ENCODE assay signal across 7 mouse cellular contexts in the genomic region with DNA sequence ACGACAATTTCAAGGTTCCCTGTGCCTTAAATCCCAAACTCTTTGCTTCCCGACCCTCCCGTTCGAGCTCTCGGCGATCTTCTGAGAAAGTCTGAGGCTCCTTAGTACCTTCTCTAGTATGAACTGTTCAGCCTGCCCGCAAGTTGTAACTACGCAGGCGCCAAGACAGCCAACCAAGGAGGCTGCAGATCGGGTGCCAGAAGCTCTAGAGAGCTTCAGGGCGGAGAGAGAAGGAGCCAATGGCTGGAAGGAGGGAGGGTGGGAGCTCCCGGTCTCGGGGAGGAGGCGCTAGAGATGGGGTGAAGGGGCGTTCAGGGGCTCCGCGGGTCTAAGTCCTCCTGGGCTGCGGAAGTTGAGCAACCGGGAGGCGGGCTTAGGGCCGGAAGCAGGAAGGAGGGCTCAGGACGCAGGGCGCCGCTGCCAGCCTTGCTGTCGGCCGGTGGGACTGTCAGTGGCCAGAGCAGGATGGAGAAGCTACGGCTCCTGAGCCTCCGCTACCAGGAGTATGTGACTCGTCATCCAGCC. TPM values are rescaled to one million over a fixed set of nuclear protein-coding genes. Genes with fewer than 3 reads are reported as not detected.
DNase-seq lines count a peak whose midpoint lies in the region; ATAC-seq lines count a peak whose summit lies in the region.

No protein-coding gene starts in this region.

- peak overlapping the region; percentile 71 for H3K4me3 ChIP-seq in embryonic facial prominence, embryonic 12.5 days
- H3K4me3 ChIP-seq in limb, embryonic 11.5 days (ENCODE audit: low read depth, low read length) = peak overlapping the region; percentile 53
- peak overlapping the region; percentile 72 for H3K4me3 ChIP-seq in midbrain, embryonic 14.5 days (replicated peaks; ENCODE audit: low read depth, low read length)

- H3K4me1 ChIP-seq in embryonic facial prominence, embryonic 12.5 days = peaks cover 35% of the 10 kb centered on the region
- peaks cover 26% of the 10 kb centered on the region for H3K4me1 ChIP-seq in limb, embryonic 11.5 days (ENCODE audit: control insufficient read depth, insufficient read depth, low read length)
- H3K4me1 ChIP-seq in midbrain, embryonic 14.5 days (ENCODE audit: control insufficient read depth, insufficient read depth, low read length) = peaks cover 42% of the 10 kb centered on the region

- H3K27me3 ChIP-seq in embryonic facial prominence, embryonic 12.5 days = peaks cover 21% of the 10 kb centered on the region
- 0 out of 2 replicates have a peak, but pooled peaks cover 3% of the 10 kb centered on the region for H3K27me3 ChIP-seq in limb, embryonic 11.5 days (ENCODE audit: control insufficient read depth, insufficient read depth, low read length)
- H3K27me3 ChIP-seq in midbrain, embryonic 14.5 days (ENCODE audit: control insufficient read depth, insufficient read depth, low read length) = peaks cover 7% of the 10 kb centered on the region; the same call in 1 of the 2 replicates

- no peaks in the 10 kb centered on the region for H3K9me3 ChIP-seq in embryonic facial prominence, embryonic 12.5 days
- no peaks in the 10 kb centered on the region for H3K9me3 ChIP-seq in limb, embryonic 11.5 days (ENCODE audit: control insufficient read depth, low read length)
- H3K9me3 ChIP-seq in midbrain, embryonic 14.5 days (ENCODE audit: control insufficient read depth, low read length) = no peaks in the 10 kb centered on the region

- WGBS in embryonic facial prominence, embryonic 12.5 days = under 1% methylated on average over 29 of the region's 29 CpGs
- 1% methylated on average over 29 of the region's 29 CpGs for WGBS in limb, embryonic 11.5 days
- WGBS in midbrain, embryonic 14.5 days = under 1% methylated on average over 29 of the region's 29 CpGs

- peak overlapping the region; percentile 73 for H3K9ac ChIP-seq in embryonic facial prominence, embryonic 12.5 days
- peak overlapping the region; percentile 49 for H3K9ac ChIP-seq in limb, embryonic 11.5 days (ENCODE audit: low read length)
- peak overlapping the region; percentile 68 for H3K9ac ChIP-seq in midbrain, embryonic 14.5 days (replicated peaks; ENCODE audit: low read length)

- H3K36me3 ChIP-seq in embryonic facial prominence, embryonic 12.5 days = peaks cover 26% of the 10 kb centered on the region
- H3K36me3 ChIP-seq in limb, embryonic 11.5 days (ENCODE audit: control insufficient read depth, insufficient read depth, low read length) = no peaks in the 10 kb centered on the region
- H3K36me3 ChIP-seq in midbrain, embryonic 14.5 days (ENCODE audit: control insufficient read depth, insufficient read depth, low read length) = peaks cover 28% of the 10 kb centered on the region

- ATAC-seq in embryonic facial prominence, embryonic 12.5 days (ENCODE audit: insufficient number of reproducible peaks, insufficient read depth, low FRiP score, low TSS enrichment) = peak; percentile 93
- ATAC-seq in limb, embryonic 11.5 days (ENCODE audit: insufficient number of reproducible peaks, low FRiP score, low TSS enrichment, low read depth) = peak; percentile 85
- ATAC-seq in midbrain, embryonic 14.5 days (ENCODE audit: low FRiP score, low TSS enrichment) = peak; percentile 93

- DNase-seq in adrenal gland, postnatal 25 days = peak; percentile 94
- peak; percentile 100 for DNase-seq in heart, adult 11 months
- peak; percentile 93 for DNase-seq in kidney, adult 18-20 months
- peak; percentile 92 for DNase-seq in limb, embryonic 11.5 days (ENCODE audit: low spot score)
- DNase-seq in midbrain, embryonic 14.5 days = peak; percentile 95
- peak; percentile 87 to 93 for DNase-seq in spleen, adult 18-20 months

- peak overlapping the region; percentile 88 for H3K27ac ChIP-seq in embryonic facial prominence, embryonic 12.5 days
- H3K27ac ChIP-seq in limb, embryonic 11.5 days (replicated peaks; ENCODE audit: low read depth, low read length) = peak overlapping the region; percentile 48
- H3K27ac ChIP-seq in midbrain, embryonic 14.5 days (replicated peaks; ENCODE audit: low read depth, low read length) = peak overlapping the region; percentile 80

- peak overlapping the region; percentile 90 for H3K4me2 ChIP-seq in embryonic facial prominence, embryonic 12.5 days (replicated peaks)
- H3K4me2 ChIP-seq in limb, embryonic 11.5 days (ENCODE audit: low read depth, severe bottlenecking) = peak overlapping the region; percentile 61
- H3K4me2 ChIP-seq in midbrain, embryonic 14.5 days (ENCODE audit: low read length) = peak overlapping the region; percentile 93

RNA-seq across cellular contexts. Expression of a gene that starts 0.5 kb away (rescaled TPM):
- 2.8 and 4.1 TPM in 2 replicates for total RNA-seq in adrenal gland, postnatal 25 days (2021)
- polyA plus RNA-seq in embryonic facial prominence, embryonic 12.5 days (2016; fragmentation: Nextera tagmentation; extraction: Ambion mirVana) = 10.3 and 10.5 TPM in 2 replicates
- 11.8 and 13.2 TPM in 2 replicates for polyA plus RNA-seq in limb, embryonic 11.5 days (2014; fragmentation: Nextera tagmentation; extraction: Ambion mirVana)
- polyA plus RNA-seq in midbrain, embryonic 14.5 days (2014; fragmentation: Nextera tagmentation; extraction: Ambion mirVana) = 1.5 and 1.6 TPM in 2 replicates

RNA-seq across cellular contexts. Expression of a gene that starts 0.7 kb away (rescaled TPM):
- 169 and 237 TPM in 2 replicates for total RNA-seq in adrenal gland, postnatal 25 days (2021)
- 18.4 and 19.7 TPM in 2 replicates for polyA plus RNA-seq in embryonic facial prominence, embryonic 12.5 days (2016; fragmentation: Nextera tagmentation; extraction: Ambion mirVana)
- 14.2 and 15.1 TPM in 2 replicates for polyA plus RNA-seq in limb, embryonic 11.5 days (2014; fragmentation: Nextera tagmentation; extraction: Ambion mirVana)
- polyA plus RNA-seq in midbrain, embryonic 14.5 days (2014; fragmentation: Nextera tagmentation; extraction: Ambion mirVana) = 35.4 and 41.6 TPM in 2 replicates

RNA-seq across cellular contexts. Expression of a gene that starts 7.2 kb away (rescaled TPM):
- 18.7 and 19.1 TPM in 2 replicates for total RNA-seq in adrenal gland, postnatal 25 days (2021)
- polyA plus RNA-seq in embryonic facial prominence, embryonic 12.5 days (2016; fragmentation: Nextera tagmentation; extraction: Ambion mirVana) = 4.7 and 5.4 TPM in 2 replicates
- polyA plus RNA-seq in limb, embryonic 11.5 days (2014; fragmentation: Nextera tagmentation; extraction: Ambion mirVana) = 1.2 and 1.9 TPM in 2 replicates
- 3.9 and 5.6 TPM in 2 replicates for polyA plus RNA-seq in midbrain, embryonic 14.5 days (2014; fragmentation: Nextera tagmentation; extraction: Ambion mirVana)

RNA-seq across cellular contexts. Expression of a gene that starts 25.9 kb away (rescaled TPM):
- 27.0 and 30.8 TPM in 2 replicates for total RNA-seq in adrenal gland, postnatal 25 days (2021)
- polyA plus RNA-seq in embryonic facial prominence, embryonic 12.5 days (2016; fragmentation: Nextera tagmentation; extraction: Ambion mirVana) = 49.0 and 55.8 TPM in 2 replicates
- 15.1 and 19.9 TPM in 2 replicates for polyA plus RNA-seq in limb, embryonic 11.5 days (2014; fragmentation: Nextera tagmentation; extraction: Ambion mirVana)
- polyA plus RNA-seq in midbrain, embryonic 14.5 days (2014; fragmentation: Nextera tagmentation; extraction: Ambion mirVana) = 62.4 and 117 TPM in 2 replicates

RNA-seq across cellular contexts. Expression of a gene that starts 58.7 kb away (rescaled TPM):
- 35.5 and 44.7 TPM in 2 replicates for total RNA-seq in adrenal gland, postnatal 25 days (2021)
- polyA plus RNA-seq in embryonic facial prominence, embryonic 12.5 days (2016; fragmentation: Nextera tagmentation; extraction: Ambion mirVana) = 28.8 and 29.7 TPM in 2 replicates
- 18.0 and 18.1 TPM in 2 replicates for polyA plus RNA-seq in limb, embryonic 11.5 days (2014; fragmentation: Nextera tagmentation; extraction: Ambion mirVana)
- polyA plus RNA-seq in midbrain, embryonic 14.5 days (2014; fragmentation: Nextera tagmentation; extraction: Ambion mirVana) = 33.3 and 33.9 TPM in 2 replicates

Comparison
In these comparisons a context has a peak if more than half of its experiments do, and no peak if none do; other contexts are left out.
1. Peak in every context shown above with its lines: DNase-seq, ATAC-seq, H3K4me3 ChIP-seq and H3K27ac ChIP-seq.